Mouse (Mus musculus): Measurements from ENCODE around the gene Apc2.

GRCm38 (mm10) chr10:80322811-80323211 lies 27.0 kb downstream of the Apc2 start:
- TF ChIP-seq CTCF (IDR thresholded peaks at IDR 0.05; ENCODE audit: borderline replicate concordance, control insufficient read depth, extremely low read depth, insufficient read depth, low read length, poor library complexity) (no peak), POLR2A (IDR thresholded peaks at IDR 0.05; ENCODE audit: control insufficient read depth, extremely low read depth, insufficient read depth, low read length, poor library complexity) (no peak)
